Mouse (Mus musculus) right cerebral cortex, postnatal 14 days (tissue): ENCODE measurements around the gene Slu7.

Experiments
- DNase-seq: peaks from one replicate; pipeline ENCODE4 v3.0.0; 2022

Gene Slu7

GRCm38 (mm10) chr11:43485855-43486254 lies 52.3 kb downstream of the Slu7 start:
- DNase-seq, result no peak

- peak; percentile 79 for DNase-seq
Measured at GRCm38 (mm10) chr11:43492663-43493062, 59.1 kb downstream of the Slu7 start.

GRCm38 (mm10) chr11:43493815-43494409 lies 60.4 kb downstream of the Slu7 start:
- peak; percentile 73 for DNase-seq

GRCm38 (mm10) chr11:43495037-43495436 lies 61.5 kb downstream of the Slu7 start:
- DNase-seq, result no peak

DNA sequence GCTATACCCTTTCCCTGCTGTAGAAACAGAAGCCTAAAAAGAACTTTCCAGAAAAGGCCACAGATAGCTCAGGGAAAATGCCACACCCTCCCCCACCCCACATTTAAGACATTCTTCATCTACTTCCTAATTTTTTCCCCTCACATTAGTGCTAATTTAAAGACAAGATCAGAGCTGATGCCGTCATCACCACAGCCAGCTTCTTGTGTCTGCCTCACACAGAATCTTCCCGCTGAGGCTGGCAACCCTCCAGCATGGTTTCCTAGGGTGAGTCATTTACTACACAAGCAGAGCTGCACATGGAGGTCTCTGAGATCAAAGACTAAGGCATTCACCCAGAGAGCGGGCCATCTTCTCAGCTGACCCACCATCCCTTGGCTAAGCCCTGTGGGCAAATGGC lies 62.0 kb downstream of the Slu7 start:
- DNase-seq, result peak; percentile 75
